Mouse (Mus musculus): ENCODE measurements around the gene Rbfox3.

Gene Rbfox3

DNA sequence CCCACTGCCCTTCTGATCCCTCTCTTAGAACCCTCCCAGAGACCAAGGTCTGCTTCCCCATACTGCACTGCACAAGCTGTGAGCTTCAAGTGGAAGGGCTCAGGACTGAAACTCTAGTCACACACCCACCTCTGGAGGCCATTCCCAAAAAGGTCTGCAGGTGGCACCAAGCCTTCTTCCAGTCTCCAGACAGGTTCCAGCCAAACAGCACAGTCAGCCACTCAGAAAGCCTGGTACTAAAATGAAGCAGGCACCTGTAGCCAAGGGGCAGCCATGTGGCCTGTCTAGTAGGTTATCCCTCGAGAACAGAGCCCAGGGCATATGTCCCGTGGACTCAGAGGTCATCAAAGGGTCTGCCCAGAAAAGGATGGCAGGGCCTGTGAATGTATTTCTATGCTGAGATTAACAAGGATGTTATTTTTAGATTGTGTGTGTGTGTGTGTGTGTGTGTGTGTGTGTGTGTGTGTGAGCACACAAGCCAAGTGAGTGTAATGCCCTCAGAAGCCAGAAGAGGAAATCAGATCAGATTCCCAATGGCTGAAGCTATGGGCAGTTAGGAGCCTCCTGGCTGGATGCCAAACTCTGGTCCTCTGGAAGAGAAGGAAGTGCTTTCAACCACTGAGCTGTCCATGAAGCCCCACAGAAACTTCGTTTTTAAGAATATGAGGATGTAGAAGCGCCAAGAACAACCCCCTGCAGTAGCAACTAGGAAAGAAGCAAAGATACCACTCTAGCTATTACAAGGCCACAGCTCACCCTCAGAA, at the start of gene Rbfox3:
Gene Rbfox3, minus strand, starts transcription at position 291 of the 764 bp plus-strand sequence.
- DNase-seq (ENCODE audit: low spot score) = no peak

DNA sequence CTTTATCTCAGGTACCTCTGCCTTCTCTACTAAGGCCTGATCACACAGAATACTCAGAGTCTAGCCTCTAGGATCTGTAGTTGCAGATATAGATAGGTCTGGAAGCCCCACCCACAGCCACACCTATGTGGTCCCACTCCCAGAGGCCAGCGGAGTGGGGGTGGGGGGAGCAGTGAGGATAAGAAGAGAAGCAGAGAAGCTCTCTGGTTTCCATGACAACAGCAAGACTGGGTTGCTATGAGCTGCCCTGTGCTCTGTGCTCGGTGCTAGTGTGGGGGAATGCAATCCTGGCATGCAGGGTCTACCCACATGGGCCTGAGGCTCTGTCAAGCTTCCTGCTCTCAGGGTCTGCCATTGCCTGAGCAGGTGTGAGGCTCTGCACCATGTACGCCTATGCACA, 49.3 kb upstream of the Rbfox3 start:
- DNase-seq (ENCODE audit: low spot score) = no peak

- peak; percentile 61 for DNase-seq (ENCODE audit: low spot score)
These were observed 45.7 kb upstream of the Rbfox3 start for GRCm38 (mm10) chr11:118957070-118957471.

- DNase-seq (ENCODE audit: low spot score) = no peak
These were observed 43.6 kb upstream of the Rbfox3 start for GRCm38 (mm10) chr11:118955016-118955415.

DNA sequence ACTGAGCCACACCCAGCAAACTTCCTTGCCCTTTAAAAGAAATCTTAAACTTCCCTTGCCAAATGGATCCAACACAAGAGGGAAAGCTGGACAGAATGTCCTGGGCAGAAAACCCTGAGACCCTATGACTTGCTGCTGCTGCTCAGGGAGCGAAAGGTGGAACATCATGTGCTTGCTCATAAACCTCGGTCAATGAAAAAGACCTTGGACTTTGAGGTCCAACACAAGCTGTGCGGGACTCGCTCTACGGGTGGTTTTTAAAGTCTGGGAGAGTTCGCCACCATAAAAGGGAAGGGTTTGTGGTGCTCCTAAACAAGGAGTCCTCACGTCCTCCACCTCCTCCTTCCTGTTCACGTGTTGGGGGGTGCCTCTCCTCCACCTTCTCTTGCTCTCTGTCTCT, 34.5 kb upstream of the Rbfox3 start:
- DNase-seq (ENCODE audit: low spot score) = no peak

GRCm38 (mm10) chr11:118941268-118941667, 29.9 kb upstream of the Rbfox3 start:
- DNase-seq (ENCODE audit: low spot score) = no peak

DNA sequence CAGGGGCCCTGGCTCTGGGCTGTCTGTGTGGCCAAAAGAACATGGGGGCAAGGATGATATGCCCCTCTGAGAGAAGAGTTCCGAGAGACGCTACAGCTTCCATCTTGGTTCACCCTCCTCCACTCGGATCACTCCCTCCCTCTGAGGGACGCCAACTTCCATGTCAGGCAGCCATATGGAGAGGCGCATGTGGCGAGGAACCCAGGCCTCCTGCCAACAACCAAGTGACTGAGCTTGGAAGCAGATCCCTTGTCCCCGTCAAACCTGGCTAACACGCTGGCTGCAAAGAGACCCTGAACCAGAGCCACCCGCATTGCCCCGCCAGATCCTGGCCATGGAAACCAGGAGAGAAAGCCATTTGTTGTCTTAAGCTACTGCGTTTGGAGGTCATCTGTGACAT, 29.1 kb upstream of the Rbfox3 start:
- no peak for DNase-seq (ENCODE audit: low spot score)

- DNase-seq (ENCODE audit: low spot score) = no peak
These were observed 28.3 kb upstream of the Rbfox3 start for GRCm38 (mm10) chr11:118939731-118940130.

GRCm38 (mm10) chr11:118934925-118935324, 23.5 kb upstream of the Rbfox3 start:
- no peak for DNase-seq (ENCODE audit: low spot score)

GRCm38 (mm10) chr11:118927081-118927480, 15.7 kb upstream of the Rbfox3 start:
- DNase-seq (ENCODE audit: low spot score) = no peak

- no peak for DNase-seq (ENCODE audit: low spot score)
These were observed 10.5 kb upstream of the Rbfox3 start for GRCm38 (mm10) chr11:118921852-118922251.

DNA sequence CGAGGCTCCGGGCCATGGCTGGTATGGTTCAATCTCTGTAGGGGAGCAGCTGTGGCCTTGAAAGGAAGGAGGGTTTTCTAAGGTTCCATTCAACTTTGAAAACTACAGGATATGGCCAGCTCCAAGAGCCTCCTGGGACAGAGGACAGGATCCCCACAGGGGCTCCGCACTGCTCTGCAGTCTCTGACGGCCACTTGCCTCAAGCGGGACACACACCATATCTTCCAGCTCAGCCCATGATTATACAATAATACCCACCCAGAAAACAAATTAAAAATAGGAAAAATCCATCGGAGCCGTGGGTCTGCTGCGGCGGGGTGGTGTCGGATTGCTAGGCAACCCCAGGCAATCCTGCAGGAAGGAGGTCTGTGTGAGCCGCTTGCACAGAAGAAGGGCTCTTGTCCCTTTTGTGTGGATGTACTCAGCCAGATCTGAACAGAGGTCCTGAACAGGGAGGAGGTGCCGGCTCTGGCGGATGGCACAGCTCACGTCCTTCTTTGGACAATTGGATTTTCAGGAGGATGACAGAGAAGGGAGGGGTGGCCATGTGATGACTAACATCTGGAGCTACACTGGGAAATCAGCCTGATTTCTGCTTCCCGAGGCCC, 5.1 kb upstream of the Rbfox3 start:
- DNase-seq (ENCODE audit: low spot score) = no peak

GRCm38 (mm10) chr11:118915888-118916287, 4.5 kb upstream of the Rbfox3 start:
- no peak for DNase-seq (ENCODE audit: low spot score)

DNA sequence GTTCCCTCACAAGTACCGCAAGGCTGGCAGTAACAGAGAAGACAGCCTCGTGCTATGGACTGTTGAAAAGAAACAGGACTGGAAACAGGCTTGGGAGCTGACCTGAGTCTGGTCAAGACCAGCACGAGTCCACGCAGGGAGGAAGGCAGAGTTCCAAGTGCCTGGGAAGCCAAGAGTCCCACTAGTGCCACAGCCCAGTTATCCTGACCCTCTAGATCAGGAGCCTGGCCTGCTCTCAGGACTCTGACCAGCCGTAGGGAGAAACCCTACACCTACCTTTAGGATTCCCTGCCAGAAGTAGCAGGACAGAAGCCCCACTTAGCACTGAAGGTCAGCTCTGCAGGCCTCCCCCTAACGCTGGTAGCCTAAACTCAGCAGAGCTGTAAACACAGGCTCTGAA, 1.3 kb upstream of the Rbfox3 start:
- no peak for DNase-seq (ENCODE audit: low spot score)

GRCm38 (mm10) chr11:118910756-118911155, 641 bp downstream of the Rbfox3 start:
- DNase-seq (ENCODE audit: low spot score) = no peak

DNA sequence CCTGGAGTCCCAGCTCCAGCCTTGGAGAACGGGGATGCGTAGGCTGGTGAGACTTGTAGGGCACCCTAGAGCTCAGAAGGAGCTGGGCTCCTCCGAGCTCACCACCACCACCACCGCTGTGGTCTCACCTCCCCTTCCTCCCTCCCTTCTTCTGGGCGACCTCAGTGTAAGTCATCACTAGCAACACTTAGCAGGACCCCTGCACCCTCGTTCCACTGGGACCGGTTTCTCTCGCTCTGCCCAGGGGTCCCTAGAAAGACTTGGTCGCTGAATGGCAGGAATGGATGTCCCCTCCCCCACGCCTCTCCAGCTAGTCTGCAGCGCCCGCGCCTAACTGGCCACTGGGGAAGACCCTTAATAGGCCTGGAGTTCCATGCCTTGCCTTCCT, 1.6 kb downstream of the Rbfox3 start:
- no peak for DNase-seq (ENCODE audit: low spot score)

GRCm38 (mm10) chr11:118908981-118909813, 2.2 kb downstream of the Rbfox3 start:
- no peak for DNase-seq (ENCODE audit: low spot score)

DNA sequence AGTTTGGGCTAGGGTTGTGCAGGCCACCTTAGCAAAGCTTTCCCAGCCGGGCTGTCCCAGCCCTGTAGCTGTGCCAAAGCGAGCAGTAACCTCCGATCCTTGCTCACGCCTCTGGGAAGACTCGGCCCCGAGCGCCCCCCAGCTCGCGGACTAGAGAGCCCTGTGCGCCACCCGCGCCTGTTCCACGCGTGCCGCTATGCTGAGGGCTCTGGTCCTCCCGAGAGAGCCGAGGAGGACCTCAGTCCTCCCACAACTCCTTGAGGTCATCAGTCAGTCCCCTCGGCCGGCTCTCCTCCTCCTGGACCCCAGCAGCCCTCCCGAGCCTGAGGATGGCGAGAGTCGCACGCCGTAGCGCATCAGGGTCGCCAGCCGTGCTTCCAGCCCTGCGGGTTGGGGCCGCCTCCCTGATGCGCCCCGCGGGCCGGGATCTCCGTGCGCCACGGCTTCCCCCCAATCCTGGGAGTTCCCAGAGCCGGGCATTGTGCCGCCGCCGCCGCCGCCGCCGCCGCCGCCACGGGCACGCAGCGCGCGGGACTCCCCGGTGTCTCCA, 2.9 kb downstream of the Rbfox3 start:
- DNase-seq (ENCODE audit: low spot score) = no peak

DNA sequence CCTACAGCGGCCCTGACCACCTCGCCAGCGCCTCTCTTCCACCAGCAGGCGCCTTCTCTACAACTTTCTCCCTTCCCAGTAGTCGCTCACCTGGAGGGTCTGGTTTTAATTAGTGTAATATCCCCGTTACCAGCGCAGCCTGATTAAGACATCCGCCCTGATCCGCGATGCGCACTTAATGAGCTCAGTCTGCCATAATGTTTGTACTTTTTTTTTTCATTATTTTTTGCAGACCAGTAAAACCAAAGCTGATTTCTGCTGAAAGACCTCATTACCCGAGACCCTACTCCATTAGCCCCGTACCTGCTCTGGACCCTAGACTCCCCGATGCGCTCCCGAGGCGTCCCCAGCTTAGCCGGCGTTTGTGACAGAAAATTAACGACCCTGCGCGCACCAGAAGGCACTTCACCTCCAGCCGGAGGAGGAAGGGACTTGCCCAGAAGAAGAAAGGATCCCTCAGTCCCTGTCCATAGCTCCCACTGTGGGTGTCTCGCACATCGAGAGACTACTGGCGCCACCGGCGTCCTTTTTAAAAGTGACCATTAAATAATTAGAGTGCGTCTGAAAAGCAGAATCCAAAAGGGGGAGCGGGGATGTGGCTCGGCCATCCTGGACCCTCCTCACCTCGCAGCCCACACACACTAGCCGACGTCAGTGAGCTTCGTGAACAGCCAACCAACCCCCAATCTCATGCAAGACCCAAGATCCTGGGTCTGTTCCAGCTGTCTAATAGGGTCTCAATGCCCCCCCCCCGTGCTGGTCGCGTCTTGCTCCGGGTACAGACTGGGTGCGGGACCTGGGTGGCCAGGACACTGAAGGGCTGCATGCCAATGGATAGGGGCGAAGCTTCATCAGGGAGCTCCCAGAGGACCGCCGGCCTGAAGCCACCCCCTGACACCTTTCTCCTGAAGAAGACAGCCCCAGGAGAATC, 3.7 kb downstream of the Rbfox3 start:
- DNase-seq (ENCODE audit: low spot score) = no peak

DNA sequence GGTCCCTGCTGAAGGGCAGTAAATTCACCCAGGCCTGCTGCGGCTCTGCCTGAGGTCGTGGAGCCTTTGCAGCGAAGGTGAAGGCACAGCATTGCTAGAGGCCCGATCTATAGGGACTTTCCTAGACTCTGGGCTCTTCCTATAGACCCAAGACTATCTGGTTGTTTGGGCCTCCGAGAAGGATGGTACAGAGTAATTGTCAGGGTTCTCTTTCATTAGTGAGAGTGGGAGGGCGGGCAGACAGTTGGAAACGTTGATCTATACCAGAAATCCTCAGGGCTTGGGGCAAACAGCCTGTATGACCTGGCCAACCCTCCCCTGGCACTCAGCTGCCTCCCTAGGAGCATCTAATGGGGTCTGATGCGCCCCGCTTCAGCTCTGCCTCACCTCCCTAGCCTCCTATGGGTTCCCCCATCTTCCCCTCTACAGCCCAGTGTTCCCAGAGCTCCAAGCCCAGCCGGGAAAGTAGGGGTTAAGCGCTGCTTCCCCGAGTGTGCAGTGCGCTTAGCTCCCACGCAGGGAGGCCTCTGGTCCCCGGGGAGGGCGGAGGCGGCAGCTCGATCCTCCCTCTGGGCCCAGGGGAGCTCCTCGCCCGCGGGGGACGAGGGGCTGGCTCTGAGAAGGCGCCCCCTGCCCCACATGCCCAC, 4.5 kb downstream of the Rbfox3 start:
- DNase-seq (ENCODE audit: low spot score) = no peak

Data from ovary, postnatal 36 days (tissue).